Mouse (Mus musculus) urinary bladder, adult 18-20 months (tissue): Measurements from ENCODE around the gene Il20rb.

Experiments used
- DNase-seq, 2 experiments: peaks; one replicate each; pipeline ENCODE4 v3.0.0; 2022; ENCODE audit warnings: low spot score in 2 of 2, mixed read lengths in 2 of 2

Gene Il20rb

GRCm38 (mm10) chr9:100486431-100486830 lies at the start of gene Il20rb:
Gene Il20rb (minus strand): TSS chr9:100486788.
- DNase-seq, result no peak

GRCm38 (mm10) chr9:100535618-100536262 lies 49.2 kb upstream of the Il20rb start:
- DNase-seq, result no peak

- no peak for DNase-seq
These were observed 48.1 kb upstream of the Il20rb start for GRCm38 (mm10) chr9:100534686-100535085.

GRCm38 (mm10) chr9:100532847-100533505 lies 46.4 kb upstream of the Il20rb start:
- DNase-seq, result no peak

- no peak for DNase-seq
These were observed 44.7 kb upstream of the Il20rb start for GRCm38 (mm10) chr9:100531296-100531695.

- DNase-seq, result no peak
These were observed 38.6 kb upstream of the Il20rb start for GRCm38 (mm10) chr9:100525225-100525624.

- DNase-seq, result no peak
These were observed 35.4 kb upstream of the Il20rb start for GRCm38 (mm10) chr9:100522029-100522428.

- peak in 1 of 2 experiments; percentile 14 for DNase-seq
These were observed 34.0 kb upstream of the Il20rb start for GRCm38 (mm10) chr9:100520586-100520985.

- no peak for DNase-seq
These were observed 33.4 kb upstream of the Il20rb start for GRCm38 (mm10) chr9:100520012-100520411.

- DNase-seq, result no peak
These were observed 21.0 kb upstream of the Il20rb start for GRCm38 (mm10) chr9:100507581-100507980.

- peak in 1 of 2 experiments; percentile 51 for DNase-seq
These were observed 20.1 kb upstream of the Il20rb start for GRCm38 (mm10) chr9:100506652-100507051.

GRCm38 (mm10) chr9:100505498-100505897 lies 18.9 kb upstream of the Il20rb start:
- no peak for DNase-seq

- no peak for DNase-seq
These were observed 7.1 kb upstream of the Il20rb start for GRCm38 (mm10) chr9:100493611-100494261.

GRCm38 (mm10) chr9:100491424-100491823 lies 4.8 kb upstream of the Il20rb start:
- no peak for DNase-seq

- no peak for DNase-seq
These were observed 2.4 kb upstream of the Il20rb start for GRCm38 (mm10) chr9:100488969-100489368.

GRCm38 (mm10) chr9:100488056-100488713 lies 1.6 kb upstream of the Il20rb start:
- no peak for DNase-seq

- DNase-seq, result no peak
These were observed 3.3 kb downstream of the Il20rb start for GRCm38 (mm10) chr9:100483318-100483717.

GRCm38 (mm10) chr9:100481626-100482025 lies 5.0 kb downstream of the Il20rb start:
- DNase-seq, result no peak

- no peak for DNase-seq
These were observed 12.5 kb downstream of the Il20rb start for GRCm38 (mm10) chr9:100474056-100474455.

GRCm38 (mm10) chr9:100473361-100473760 lies 13.2 kb downstream of the Il20rb start:
- no peak for DNase-seq

- no peak for DNase-seq
These were observed 13.7 kb downstream of the Il20rb start for GRCm38 (mm10) chr9:100472931-100473330.

GRCm38 (mm10) chr9:100471605-100471953 lies 15.0 kb downstream of the Il20rb start:
- DNase-seq, result no peak
